Mouse (Mus musculus): Measurements from ENCODE around the gene Ift57. TPM values are rescaled to one million over a fixed set of nuclear protein-coding genes. Genes with fewer than 3 reads are reported as not detected.
A peak's percentile ranks its signal among the peaks of the same experiment; 100 is the strongest.

Gene Ift57
- 10 to 100 TPM; 29.9 to 30.6 TPM for total RNA-seq (2021)
- long read RNA-seq, experiment 1, transcript Ift57-201 (11 exons, 2,601 nt) = major isoform, 21 of 26 reads
- long read RNA-seq, experiment 1, partial matches to known transcripts = 5 of 26 reads
- long read RNA-seq, experiment 1, other reads (novel, unspliced or antisense) = 0 of 26 reads
- long read RNA-seq, experiment 2, transcript Ift57-201 (11 exons, 2,601 nt) = major isoform, 38 of 47 reads
- long read RNA-seq, experiment 2, partial matches to known transcripts = 5 of 47 reads
- long read RNA-seq, experiment 2, other reads (novel, unspliced or antisense) = 4 of 47 reads

DNA sequence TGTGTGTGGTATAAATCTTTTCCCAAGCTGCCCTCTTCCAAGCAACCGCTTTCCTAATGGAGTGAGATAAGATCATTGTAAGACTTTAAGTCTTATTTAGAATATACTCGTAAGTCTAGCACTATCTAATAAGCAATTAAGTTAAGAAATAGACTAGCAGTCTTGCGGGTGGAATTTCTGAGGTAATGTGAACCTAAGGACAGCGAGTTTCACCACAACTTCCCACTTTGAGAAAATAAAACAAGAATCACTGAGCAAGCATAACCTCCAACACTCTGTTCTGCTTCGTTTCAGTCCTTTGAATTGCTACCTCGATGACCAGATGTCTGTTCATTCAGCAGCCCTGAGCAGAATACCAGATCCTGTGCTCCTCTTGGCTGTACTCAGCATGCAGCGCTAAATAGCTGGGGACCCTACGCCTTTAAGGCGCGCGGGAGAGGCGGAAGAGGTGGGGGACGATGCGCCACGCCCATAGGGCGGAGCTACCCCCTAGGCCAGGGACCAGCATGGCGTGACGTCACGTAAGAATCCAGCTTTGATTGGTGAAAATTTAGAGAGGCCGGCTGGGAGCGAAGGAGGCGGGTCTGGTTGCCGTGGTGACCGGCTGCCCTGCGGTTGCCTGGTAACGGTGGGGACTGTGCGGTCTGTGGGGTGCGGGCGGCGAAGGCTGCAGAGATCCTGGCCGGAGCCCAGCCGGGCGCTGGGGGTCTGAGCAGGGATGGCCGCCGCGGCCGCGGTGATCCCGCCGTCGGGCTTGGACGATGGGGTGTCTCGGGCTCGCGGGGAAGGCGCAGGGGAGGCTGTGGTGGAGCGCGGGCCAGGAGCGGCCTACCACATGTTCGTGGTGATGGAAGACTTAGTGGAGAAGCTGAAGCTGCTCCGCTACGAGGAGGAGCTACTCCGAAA is at the start of gene Ift57:
Gene Ift57 (plus strand): TSS at position 614 of the 906 bp plus-strand sequence.
- DNase-seq (ENCODE audit: low spot score in 2 of 2) = peak; percentile 88 to 92

DNA sequence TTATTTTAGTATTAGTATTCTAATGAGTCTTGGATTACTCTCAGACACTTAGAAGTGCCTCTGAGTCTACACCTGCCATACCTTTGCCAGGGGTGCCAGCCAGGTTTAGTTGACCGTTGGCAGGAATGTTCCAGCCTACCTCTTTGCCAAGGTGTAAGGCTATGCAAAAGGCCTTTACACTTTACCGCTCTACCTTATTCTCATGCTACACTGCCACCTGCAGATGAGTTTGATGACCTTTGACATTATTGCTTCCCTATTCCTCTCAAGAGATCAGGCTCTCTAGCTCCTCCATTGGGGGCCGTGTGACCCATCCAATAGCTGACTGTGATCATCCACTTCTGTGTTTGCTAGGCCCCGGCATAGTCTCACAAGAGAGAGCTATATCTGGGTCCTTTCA is 41.9 kb upstream of the Ift57 start:
- no peak for DNase-seq (ENCODE audit: low spot score in 2 of 2)

DNA sequence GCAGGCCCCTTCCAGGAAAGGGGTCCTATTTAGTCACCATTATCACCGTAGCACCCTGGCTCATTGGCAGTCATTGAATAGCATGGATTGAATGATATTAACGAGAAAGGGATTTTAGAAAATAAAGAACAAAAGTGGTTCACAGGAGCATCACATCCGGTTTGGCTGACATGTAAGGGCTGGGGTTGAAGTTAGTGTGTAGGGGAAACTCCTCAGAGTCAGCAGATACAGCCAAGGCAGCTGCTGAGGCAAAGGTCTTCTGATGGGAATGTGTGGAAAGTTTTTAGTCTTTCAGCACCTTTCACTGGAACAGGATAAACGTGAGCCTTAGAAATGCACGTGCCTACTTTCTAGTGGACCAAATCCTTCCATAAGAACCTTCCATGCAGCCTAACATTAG is 41.0 kb upstream of the Ift57 start:
- DNase-seq (ENCODE audit: low spot score in 2 of 2) = no peak

DNA sequence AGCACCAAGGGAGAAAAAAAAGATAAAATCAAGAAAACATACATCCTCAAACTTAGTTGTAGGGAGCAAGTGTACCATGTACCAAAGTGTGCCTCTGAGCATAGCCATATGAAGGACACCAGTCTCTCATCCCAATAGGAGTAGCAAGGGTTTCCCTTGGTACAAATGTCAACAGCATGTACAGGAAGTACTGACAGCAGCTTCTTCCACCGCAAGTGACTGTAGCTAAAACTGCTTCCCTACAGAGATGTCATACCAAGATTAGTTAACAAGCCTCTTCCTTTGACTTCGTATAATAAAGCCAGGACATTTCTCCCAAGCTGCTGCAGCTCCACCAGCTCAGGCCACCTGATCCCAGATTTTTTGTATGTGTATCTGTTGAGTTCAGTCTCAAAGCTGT is 39.9 kb upstream of the Ift57 start:
- no peak for DNase-seq (ENCODE audit: low spot score in 2 of 2)

DNA sequence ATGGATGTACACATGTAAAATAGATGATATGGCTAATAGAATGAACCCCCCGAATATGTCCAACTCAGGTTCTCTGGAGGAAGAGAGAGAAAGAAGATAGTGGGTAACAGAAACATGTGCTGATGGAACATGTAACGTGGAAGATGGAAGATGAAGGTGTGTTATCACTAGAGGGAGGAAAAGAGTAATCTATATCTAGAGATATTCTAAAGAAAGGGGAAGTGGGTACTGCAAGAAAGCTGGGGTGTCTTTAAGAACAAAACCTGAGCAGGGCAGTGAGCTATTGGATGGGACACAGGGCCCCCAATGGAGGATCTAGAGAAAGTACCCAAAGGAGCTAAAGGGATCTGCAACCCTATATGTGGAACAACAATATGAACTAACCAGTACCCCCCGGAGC is 38.9 kb upstream of the Ift57 start:
- DNase-seq (ENCODE audit: low spot score in 2 of 2) = no peak

DNA sequence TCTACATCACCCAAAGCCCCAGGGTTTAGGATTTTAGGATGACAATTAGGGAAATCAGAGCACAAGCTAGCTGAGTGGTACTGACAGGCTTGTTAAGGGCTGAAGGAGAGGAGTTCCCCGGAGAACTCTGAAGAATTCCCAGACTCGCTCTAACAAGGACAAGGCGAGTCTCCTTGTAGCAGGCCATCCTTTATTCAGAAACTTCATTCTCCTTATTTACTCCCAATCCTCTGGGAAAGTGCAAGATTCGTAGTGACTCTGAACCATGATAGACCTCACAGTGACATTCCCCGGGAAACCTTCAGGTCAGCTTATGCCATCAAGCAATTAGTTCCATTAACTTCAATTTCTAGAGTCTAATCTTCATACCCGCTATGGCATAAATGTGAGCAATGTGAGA is 36.8 kb upstream of the Ift57 start:
- DNase-seq (ENCODE audit: low spot score in 2 of 2) = no peak

DNA sequence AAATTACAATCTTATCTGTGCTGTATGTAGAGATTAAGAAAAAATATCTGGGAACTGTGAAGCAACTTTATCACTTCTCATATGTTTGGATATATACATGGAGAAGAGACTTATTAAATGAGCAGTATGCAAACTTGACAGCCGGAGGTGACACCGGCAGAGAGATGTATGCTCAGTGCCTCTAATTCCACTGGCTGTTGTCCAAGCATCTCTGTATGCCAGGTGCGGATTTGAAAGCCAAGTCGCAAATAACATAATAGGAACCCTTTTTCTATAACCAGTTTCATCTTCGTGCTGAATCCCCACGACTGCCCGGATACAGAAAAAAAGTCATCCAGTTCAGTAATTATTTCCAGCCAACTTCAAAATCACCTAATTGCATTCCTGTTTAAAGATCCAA is 34.4 kb upstream of the Ift57 start:
- DNase-seq (ENCODE audit: low spot score in 2 of 2) = no peak

DNA sequence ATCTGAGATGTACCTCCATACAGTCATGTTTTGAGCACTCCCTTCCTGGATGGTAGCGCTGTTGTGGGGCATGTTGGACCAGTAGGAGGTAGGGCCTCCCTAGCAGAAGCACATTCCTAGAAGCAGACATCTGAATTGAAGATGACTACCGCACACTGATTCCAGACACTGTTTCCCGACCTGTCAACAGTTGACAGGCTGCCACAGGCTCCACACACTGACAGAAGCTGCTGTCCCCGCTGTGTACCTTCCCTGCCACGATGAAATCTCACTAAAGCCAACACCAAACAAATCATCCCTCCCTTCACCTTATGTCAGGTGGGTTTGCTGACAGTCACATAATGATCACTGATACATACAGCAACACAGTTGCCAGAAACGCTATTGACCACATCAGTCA is 19.4 kb upstream of the Ift57 start:
- no peak for DNase-seq (ENCODE audit: low spot score in 2 of 2)

DNA sequence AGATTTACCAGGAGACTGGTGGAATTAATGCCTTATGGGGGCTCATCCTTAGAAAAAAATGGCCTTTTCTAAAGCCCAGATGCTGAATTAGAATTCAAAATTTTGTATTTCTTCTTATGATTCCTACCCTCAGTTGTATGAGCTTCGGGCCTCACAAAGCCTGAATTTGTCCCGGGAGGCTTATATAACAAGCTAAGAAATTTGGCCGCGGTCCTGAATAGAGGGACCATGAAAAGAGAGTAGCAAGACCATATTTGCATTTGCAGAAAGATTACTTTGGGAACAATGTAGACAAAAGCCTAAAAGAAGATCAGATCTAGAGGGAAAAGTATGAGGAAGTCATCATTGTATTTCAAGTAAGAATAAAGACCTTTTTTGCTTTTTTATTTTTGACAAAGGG is 14.1 kb upstream of the Ift57 start:
- no peak for DNase-seq (ENCODE audit: low spot score in 2 of 2)

DNA sequence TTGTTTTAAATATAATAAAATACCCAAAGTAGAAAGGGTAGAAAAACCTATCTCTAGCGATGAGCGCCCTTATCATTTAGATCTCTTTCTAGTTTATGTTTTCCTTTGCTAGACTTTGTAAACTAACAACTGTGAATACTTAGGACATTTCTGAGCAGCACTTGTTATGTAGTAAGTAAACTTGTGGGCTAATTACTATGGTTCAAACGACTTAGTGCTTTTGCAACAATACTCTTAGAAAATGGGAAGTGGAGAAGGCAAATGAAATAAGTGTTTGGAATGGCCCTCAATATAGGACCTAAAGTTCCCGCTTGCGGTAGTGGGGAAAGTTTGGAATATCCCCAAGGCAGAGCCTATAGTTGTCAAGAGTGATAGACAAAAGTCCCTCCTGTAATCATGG is 788 bp downstream of the Ift57 start:
- no peak for DNase-seq (ENCODE audit: low spot score in 2 of 2)

DNA sequence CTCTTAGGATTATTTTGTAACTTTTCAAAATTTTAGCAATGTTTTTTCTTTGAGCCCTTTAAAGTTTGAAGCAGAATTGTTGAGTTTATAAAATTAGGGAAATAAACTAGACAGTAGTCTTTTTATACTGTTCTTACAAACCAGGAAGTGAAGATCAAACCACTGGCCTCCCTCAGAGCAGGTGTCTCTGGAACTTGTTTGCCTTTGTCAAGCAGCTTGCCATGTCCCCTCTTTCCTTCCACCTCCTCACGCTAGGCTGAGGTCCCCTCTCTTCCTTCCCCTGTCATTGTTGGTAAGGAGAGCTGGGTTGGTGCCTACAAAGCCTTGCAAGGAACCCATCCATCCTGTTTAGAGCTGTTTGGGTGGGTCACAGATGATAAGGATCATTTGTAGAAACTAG is 9.0 kb downstream of the Ift57 start:
- DNase-seq (ENCODE audit: low spot score in 2 of 2) = no peak

DNA sequence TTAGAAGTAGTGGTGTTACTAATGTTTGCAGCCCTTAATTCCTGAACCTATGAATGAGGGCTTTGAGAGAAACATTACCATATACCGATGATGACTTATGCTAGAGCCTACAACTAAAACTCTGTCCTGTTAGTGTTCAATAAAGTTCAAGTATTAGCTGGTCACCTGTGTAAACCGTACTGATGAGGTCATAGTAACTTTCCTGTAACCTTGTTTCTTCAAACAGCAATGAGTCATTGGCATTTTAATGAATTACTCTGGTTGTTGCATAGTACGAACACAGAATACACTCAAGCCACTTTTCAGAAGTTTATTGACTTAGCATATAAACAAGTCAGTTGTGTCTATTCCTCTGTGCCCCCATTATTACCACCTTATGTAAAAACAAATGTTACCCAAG is 11.2 kb downstream of the Ift57 start:
- DNase-seq (ENCODE audit: low spot score in 2 of 2) = no peak

DNA sequence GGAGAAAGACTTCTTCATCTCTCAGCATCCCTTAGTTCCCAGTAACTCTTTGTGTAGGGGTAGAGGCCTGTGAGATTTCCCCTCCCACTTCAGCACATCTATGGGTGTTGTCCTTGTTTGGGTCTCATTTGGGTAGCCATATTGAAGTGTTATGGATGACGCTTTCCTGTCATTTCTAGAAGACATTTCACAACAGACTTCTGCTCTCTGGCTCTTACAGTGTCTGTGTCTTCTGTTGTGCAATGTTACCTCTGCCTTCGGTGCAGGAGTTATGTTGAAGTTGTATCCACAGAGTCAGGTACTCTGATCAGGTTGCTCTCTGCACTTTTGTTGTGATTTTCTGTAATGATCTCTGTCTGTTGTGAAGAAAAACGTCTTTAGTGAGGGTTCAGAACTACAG is 14.3 kb downstream of the Ift57 start:
- DNase-seq (ENCODE audit: low spot score in 2 of 2) = no peak

DNA sequence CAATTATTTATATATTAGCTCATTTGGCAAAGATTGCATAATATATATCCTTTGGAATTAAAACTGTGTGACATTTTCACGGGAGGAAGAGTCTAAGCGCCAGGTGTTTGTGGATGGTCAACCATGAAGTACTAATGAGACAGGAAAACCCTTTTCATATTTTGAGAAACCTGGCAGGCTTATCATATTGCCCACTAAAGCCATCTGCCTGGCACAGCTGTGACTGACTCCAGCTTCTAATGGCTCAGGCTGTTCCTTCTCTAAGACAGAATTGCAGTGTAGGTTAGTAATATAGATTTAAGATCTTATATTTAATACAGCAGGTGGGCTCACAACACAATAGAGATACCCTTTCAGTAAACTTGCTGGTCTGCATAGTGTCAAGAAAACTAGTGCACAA is 21.6 kb downstream of the Ift57 start:
- DNase-seq (ENCODE audit: low spot score in 2 of 2) = no peak

DNA sequence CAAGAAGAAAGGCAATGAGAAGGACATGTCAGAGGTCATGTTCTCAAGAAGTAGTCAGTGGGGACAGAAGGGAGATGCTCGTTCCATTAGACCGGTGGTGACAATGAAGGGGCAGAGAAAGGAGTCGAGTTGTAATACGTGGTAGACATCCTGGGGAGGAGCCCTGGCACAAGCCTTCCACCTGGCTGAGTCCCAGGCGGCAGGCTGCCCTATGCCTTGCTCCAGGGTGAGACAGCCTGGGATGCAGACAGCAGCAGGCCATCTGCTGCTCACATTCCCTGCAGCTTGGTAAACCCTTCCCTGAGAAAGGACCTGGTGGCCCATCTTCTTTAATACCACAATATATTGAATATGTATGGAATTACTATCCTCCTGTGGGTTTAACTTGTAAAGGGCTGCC is 22.6 kb downstream of the Ift57 start:
- no peak for DNase-seq (ENCODE audit: low spot score in 2 of 2)

DNA sequence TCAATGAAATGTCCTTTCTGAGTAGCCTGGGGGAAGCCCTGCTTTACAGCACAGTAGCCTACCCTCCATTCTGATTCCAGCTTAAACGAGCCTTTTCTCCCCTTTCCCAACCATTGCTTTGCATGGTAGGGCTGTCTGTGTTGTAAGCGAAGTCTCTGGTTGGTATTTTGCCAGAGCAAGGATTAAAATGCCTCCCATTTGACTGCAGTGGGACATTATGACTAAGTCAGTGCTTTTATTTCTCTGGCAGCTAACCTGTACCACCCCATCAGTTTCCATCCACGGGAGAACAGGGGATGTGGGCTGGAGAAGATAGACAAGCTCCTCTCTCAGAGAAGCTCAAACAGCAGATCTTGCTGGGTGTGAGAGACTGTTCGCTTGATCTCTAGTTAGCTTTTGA is 24.2 kb downstream of the Ift57 start:
- DNase-seq (ENCODE audit: low spot score in 2 of 2) = no peak

DNA sequence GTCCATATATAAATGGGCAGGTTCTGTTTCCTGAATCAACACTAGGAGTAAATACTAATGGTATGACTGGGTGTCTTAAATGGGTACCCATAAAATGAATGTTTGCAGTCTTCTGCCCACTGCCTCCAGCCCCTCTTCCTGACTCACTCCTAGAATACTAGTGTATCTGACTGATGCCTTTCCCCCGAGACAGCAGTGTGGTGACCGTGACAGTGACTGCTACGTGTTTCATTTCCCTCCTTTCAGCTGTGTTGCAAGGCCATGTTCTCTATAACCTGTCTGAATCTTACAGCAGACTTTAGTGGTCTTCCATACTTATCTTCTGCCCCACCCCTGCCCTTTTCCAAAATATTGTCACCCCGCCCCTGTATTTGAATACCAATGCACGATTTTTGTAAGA is 25.2 kb downstream of the Ift57 start:
- DNase-seq (ENCODE audit: low spot score in 2 of 2) = no peak

DNA sequence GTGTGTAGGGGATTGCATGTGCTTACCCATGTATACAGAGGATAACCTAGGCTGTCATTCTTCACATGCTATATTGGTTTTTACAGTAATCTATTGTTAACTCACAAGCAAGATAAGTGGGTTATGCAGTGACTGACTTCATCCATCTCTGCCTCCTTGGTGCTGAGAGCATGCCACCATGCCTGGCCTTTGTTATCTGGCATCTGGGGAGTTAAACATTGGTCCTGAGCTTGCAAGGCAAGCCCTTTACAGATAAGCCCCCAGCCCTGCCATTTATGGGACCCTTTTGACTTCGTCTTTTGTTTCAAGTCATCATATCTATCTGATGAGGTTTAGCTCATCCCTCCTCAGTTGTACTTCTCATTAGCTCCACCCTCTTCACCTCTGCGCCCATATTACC is 25.9 kb downstream of the Ift57 start:
- DNase-seq (ENCODE audit: low spot score in 2 of 2) = no peak

DNA sequence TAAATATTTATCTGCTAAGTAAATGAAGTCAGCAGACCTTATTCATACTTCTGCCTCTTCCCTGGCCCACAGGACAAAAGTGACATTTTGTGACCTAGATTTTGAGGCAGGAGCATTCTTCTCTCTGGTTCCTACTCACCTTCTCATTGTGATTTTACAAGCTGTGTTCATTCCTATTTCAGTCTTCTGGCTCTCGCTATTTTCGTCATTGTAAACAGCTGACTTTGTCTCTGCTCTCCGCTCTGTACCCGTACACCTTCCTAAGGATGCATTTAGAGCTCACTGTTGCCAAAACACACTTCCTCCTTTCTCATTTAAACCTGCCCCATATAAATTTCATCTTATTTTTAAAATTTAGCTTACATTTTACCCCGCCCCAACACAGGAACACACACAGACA is 26.4 kb downstream of the Ift57 start:
- DNase-seq (ENCODE audit: low spot score in 2 of 2) = no peak

DNA sequence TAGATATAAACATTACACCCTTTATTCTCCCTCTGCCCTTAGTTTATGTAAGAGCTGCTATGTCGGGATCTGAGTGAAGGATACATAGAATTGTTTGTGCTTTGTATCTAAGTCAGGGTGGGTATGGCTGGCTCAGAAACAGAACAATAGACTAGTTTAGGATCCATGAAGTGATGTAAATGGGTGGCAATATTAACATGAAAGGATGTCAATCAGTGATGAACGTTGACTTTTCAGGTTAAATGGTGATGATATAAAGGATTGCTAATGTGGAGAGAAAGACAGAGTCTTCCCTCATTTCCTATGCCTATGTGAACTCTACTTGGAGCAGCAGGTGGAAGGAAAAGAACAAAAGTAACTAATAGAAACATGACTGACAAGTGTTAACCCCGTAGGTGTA is 27.2 kb downstream of the Ift57 start:
- no peak for DNase-seq (ENCODE audit: low spot score in 2 of 2)

DNA sequence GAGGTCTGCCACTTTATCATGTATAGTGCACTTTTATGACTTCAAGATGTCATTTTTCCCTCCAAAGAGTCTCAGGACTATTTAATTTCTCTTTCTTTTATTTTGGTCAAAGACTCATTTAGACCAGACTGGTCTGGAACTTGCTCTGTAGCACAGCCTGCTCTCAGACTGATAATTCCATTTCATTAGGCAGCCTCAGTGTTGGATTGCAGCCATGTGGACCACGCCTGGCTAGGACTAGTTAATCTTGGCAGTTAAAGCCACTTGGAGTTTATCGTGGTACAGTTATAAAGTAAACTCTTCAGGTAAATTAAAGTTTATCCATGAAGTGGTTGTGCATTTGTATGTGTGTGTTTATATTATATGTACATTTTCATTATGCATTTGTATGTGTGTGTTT is 27.7 kb downstream of the Ift57 start:
- DNase-seq (ENCODE audit: low spot score in 2 of 2) = no peak

DNA sequence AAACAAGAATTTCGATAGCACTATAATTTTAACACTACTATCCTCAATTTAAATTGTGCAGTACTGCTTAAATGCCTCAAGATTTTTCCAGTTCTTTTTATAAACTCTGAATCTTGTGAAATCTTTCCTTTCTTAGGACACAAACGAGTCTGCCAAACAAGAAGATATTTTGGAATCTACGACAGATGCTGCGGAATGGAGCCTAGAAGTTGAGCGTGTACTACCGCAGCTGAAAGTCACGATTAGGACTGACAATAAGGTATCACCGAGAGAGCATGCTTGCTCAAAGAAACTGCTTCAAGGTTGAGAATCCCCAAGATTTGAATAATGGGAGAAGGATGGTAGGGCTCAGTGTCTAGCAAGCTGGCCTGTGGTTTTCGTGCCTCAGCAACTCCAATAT is 37.5 kb downstream of the Ift57 start:
- no peak for DNase-seq (ENCODE audit: low spot score in 2 of 2)

DNA sequence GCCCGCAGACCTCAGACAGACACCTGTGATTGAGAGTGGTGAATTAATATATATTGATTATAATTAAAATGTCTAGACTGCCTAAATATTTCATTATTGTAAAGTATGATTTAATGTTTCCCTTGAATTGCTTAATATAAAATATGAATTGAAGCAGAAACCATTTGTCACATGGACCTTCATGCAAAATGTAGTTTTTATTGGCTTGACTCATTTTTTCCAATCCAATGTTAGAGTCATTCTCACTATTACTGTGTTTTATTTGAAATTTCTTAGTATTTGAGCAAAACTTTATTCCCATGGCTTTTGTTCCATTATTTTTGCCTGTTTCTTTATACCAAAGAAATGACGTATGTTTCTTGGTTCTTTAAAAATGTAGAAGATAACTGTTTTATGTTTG is 48.3 kb downstream of the Ift57 start:
- DNase-seq (ENCODE audit: low spot score in 2 of 2) = no peak

Measured in adrenal gland, postnatal 4 days (tissue).